Mouse (Mus musculus) liver, adult 2 months (tissue): Measurements from ENCODE around the gene Kazn.

Source experiments
- CTCF ChIP-seq: fragments of 200-500 bp; IDR thresholded peaks from 2 replicates; pipeline ENCODE4 v1.5.1; 2011; ENCODE audit warnings: low read depth, low read length, control low read depth
- POLR2A ChIP-seq: fragments of 200-500 bp; IDR thresholded peaks from 2 replicates; pipeline ENCODE4 v1.6.1; 2011; ENCODE audit warnings: low read length, control low read depth; ENCODE audit not compliant: insufficient read depth; ENCODE audit errors: extremely low read depth

- no peak for TF ChIP-seq POLR2A
- TF ChIP-seq CTCF, result no peak
Measured at GRCm38 (mm10) chr4:142163862-142164261, 75.3 kb downstream of the Kazn start.
